Mouse (Mus musculus): ENCODE measurements around the gene Fshb.

Gene Fshb

DNA sequence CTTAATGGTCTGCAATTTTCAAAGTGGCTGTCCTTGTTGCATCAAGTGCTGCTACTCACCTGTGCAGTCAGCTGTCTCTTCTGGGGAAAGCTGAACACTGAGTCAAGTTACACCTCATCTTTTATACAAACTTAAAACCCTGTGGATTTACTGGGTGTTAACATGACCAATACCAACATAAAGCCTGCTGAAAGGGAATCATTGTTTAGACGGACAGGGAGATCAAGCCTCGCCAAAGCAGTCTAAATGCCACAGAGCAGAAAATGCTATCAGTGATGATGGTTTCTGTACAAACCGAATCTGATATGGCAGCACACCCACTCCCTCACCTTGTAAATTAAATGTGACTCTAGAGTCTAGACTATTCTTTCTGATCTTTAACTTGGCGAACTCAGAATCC, at the start of gene Fshb:
Gene Fshb, minus strand, starts transcription at position 101 of the 400 bp plus-strand sequence.
- DNase-seq (ENCODE audit: low spot score in 2 of 2), result no peak

GRCm38 (mm10) chr2:107084256-107084655, 24.8 kb upstream of the Fshb start:
- no peak for DNase-seq (ENCODE audit: low spot score in 2 of 2)

GRCm38 (mm10) chr2:107083071-107083885, 23.8 kb upstream of the Fshb start:
- DNase-seq (ENCODE audit: low spot score in 2 of 2), result no peak

DNA sequence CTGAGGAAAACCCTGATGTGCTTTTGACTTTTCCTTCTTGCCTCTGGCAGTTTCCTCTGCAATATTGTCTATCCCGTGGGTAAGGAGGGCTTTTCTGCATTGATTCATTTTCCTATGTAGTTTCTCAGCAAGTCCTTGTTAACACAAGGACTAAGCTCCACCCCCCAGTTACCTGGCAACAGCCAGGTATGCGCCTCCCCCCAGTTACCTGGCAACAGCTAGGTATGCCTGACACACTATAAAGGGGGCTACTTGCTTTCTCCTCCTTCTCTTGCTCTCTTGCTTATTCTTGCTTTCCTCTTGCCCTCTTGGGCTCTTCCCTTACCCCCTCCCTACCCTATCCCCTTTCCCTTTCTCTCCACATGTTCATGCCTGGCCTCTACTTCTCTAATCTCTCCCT, 3.8 kb upstream of the Fshb start:
- DNase-seq (ENCODE audit: low spot score in 2 of 2), result no peak

- DNase-seq (ENCODE audit: low spot score in 2 of 2), result no peak
Observed at GRCm38 (mm10) chr2:107045955-107046354, 13.5 kb downstream of the Fshb start.

DNA sequence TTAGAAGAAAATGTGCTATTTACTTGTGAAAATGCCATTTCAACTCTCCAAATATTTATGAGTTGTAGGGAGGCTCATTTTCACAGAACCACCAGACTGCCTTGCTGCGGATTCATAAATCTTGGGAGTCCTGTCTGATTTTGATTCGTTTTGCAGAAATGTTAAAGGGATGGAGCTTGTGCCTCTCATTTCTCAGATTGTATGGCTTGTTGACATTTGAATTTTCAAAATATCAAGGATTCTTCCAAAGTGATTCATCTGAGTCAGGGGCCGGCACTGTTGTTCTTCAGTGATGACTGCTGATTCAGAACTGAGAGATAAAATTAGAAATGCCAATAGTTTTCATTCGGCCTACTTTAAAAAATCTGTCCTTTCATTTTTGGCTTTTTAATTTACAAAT, 18.6 kb downstream of the Fshb start:
- no peak for DNase-seq (ENCODE audit: low spot score in 2 of 2)

DNA sequence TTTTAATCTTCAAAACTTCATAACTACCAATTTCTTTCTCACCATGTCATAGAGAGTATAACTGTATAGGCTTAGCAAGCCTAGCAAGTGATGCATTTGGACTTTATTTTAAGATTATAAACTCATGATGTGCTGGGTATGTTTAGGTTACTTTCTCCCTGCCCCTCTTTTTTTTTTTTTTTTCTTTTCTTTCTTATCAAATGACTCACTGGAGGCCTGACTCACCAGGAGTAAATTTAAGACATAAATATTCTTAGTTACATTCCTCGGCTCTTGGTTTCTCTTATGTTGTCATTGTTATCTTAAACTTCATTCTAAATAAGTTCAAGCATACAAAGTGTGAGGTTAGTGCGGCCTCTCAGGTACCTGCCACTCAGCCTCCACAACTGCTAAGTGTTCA, 23.5 kb downstream of the Fshb start:
- DNase-seq (ENCODE audit: low spot score in 2 of 2), result no peak

GRCm38 (mm10) chr2:107024694-107025093, 34.8 kb downstream of the Fshb start:
- DNase-seq (ENCODE audit: low spot score in 2 of 2), result no peak

DNA sequence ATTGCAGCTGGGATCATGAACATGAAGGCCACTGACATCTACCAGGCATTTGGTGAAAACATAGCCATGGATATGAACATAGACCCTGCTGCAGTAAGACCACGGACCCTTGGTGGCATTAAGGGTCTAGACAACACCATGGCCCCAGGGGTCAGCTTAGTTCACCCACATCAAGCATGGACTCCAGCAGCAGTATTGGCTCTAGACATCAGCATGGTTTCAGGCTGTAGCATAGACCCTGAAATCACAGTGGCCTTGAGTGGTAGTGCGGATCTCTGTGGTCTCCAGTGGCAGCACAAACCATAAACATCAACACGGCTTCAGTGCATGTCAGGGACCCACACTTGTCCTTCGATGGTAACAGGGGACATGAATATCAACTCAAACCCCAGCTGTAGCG, 36.7 kb downstream of the Fshb start:
- DNase-seq (ENCODE audit: low spot score in 2 of 2), result no peak

- no peak for DNase-seq (ENCODE audit: low spot score in 2 of 2)
Observed at GRCm38 (mm10) chr2:107019331-107019730, 40.1 kb downstream of the Fshb start.

DNA sequence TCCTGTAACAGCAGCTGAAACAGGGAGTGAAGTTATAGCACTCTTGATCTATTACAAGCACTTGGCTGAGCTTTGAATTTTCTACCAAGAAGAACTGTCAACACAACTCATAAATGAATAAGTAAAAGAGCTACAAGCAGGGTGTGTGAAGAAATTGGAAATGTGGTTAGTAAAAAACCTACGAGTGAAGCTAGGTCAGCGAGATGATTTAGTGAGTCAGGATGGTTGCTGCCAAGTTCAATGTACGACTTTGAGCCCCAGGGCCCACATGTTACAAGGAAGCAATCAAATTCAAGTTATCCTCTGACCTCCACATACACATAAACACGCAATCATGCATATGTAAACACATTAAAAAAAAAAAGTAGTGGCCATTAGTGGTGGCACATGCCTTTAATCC, 46.3 kb downstream of the Fshb start:
- DNase-seq (ENCODE audit: low spot score in 2 of 2), result no peak

DNA sequence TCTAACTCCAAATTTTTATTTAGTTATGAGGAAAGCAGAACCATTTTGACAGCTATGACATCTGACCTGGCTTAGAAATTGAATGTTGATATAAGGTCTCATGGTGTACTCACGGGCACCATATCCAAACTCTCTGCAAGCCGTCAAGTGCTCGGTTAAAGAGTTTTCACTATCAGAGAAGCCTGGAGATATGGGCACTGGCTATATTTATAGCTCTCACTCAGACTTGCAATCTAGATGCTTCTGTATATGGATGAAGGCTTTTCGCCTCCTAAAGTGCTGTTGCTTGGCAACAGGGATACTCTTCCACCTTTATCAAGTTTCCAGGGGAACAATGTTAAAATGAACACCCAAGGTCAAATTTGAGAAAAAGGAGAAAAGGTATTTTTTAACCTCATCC, 47.1 kb downstream of the Fshb start:
- no peak for DNase-seq (ENCODE audit: low spot score in 2 of 2)

DNA sequence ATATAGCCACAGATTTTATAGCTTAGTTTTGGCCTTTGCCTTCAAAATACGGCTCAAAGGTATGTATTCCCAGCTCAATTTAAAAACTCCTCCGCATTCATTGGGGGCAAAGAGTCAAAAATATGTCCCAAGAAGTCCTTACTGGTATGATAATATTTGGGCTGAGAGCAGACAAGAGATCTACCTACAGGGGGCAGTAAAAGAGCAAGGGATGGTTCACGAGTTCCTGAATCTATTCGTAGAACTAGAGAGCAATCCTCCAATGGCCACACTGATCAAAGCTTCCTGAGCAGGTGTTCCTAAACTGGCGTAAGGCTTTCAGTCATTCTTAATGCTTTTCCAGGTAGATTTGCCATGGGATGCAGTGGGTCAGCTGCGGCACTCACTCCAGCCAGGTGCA, 49.3 kb downstream of the Fshb start:
- no peak for DNase-seq (ENCODE audit: low spot score in 2 of 2)

- no peak for DNase-seq (ENCODE audit: low spot score in 2 of 2)
Observed at GRCm38 (mm10) chr2:107006378-107006777, 53.1 kb downstream of the Fshb start.

Measured in thymus, postnatal 10 days (tissue).